Mouse (Mus musculus): ENCODE measurements around the gene Hspbp1. TPM values are rescaled to one million over a fixed set of nuclear protein-coding genes. Genes with fewer than 3 reads are reported as not detected.

Gene Hspbp1
- total RNA-seq, 1 experiment from 2014 or later: 10.5 TPM

DNA sequence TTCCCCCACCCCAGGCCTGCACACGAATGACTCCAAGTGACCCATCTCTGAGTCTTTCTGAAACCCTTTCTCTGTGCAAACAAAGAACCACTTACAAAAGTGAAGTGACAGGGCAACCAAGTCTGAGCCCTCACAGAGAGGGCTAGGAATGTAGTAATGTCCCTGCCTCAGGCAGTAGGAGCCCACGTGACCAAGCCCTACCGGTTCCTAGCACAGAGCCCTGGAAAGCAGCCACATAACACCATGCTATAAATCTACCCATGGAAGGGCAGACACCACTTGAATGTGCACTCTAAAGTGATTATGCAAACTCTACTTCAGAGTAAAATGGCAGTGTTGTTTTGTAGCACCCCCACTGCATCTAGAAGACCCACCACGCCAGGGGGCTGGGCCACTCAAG is 12.9 kb downstream of the Hspbp1 start:
- ATAC-seq (ENCODE audit: extremely low read depth, insufficient number of reproducible peaks, low FRiP score, poor library complexity, severe bottlenecking): no peak

DNA sequence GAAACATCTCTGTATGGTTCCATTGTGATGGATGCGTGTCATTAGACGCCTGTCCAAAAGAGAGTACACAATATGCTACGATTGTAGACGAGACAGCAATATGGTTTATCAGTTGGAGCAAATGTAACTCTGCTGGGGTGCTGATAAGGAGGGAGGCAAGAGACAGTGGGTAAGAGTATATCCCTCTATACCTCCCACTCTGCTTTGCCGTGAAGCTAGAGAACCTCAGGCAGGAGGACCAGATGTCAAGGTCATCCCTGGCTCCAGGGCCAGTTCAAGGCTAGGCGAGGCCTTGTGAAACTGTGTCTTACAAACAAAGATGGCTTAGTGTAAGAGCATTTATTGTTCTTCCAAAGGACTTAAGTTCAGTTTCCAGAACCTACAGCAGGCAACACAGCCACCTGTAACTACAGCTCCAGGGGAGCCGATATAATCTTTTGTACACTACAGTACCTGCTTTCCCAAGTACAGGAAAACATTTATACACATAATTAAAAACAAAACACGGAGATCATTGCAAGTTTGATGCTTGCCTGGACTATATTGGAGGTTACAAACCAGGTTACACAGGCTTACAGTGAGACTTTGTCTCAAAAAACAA is 14.1 kb downstream of the Hspbp1 start:
- no peak for ATAC-seq (ENCODE audit: extremely low read depth, insufficient number of reproducible peaks, low FRiP score, poor library complexity, severe bottlenecking)

DNA sequence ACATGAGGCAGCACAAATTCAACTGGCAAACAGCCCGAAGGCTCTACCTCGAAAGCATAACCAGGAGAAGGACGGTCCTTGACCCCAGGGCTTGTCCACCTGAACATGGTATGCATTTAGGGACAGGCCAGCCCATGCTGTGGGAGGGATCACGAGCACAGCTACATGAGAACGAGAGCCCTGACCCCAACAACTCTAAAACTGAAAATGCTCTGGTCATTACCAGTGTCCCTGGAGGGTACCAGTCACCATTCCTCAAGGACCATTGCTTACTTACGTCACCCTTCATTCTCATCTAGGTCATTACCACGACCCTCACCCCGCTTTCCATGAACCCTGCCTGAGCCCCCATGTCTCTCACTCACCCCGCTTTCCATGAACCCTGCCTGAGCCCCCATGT is 15.7 kb downstream of the Hspbp1 start:
- no peak for ATAC-seq (ENCODE audit: extremely low read depth, insufficient number of reproducible peaks, low FRiP score, poor library complexity, severe bottlenecking)

DNA sequence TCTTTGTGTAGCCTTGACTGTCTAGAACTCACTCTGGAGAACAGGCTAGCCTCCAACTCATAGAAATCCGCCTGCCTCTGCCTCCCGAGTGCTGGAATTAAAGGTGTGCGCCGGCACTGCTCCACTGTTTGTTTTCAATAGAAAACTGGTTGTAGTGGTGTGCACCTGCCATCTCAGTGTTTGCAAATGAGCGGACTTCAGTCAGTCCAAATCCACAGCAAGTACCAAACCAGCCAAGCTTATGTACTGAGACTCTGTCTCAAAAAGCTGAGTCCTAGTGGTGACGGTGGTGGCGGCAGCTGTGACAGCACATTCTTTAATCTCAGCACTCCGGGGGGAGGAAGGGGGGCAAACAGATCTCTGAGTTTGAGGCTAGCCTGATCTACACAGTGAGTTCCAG is 16.4 kb downstream of the Hspbp1 start:
- ATAC-seq (ENCODE audit: extremely low read depth, insufficient number of reproducible peaks, low FRiP score, poor library complexity, severe bottlenecking): no peak

DNA sequence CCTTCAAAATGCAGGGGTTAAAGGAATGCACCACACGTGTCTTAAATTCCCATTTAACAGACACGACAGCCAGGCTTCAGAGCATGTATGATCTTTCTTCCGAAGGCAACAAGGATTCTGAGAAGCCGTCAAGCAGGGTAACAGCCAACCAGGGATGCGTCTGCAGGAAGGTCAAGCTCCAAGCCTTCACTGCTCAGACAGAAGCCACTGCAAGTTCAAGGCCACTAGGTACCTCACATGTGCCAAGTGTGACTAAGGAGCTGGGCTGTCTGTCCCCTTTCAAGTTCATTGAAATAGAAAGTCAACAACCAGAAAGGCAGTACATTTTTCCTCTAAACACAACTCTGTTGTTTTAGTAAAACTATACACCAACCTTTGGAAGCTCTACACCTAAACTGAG is 18.0 kb downstream of the Hspbp1 start:
- no peak for ATAC-seq (ENCODE audit: extremely low read depth, insufficient number of reproducible peaks, low FRiP score, poor library complexity, severe bottlenecking)

DNA sequence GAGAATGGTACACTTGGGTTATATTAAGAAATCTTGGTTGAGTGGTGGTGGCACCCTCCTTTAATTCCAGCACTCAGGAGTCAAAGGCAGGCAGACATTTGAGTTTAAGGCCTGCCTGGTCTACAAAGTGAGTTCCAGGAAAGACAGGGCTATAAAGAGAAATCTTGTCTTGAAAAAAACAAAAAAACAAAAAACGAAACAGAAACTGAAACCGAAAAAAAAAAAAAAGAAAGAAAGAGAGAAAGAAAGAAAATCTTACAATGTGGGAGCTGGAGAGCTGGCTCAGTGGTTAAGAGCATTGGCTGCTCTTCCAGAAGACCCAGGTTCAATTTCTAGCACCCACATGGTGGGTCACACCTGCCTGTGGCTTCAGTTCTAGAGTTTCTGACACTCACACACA is 21.1 kb downstream of the Hspbp1 start:
- no peak for ATAC-seq (ENCODE audit: extremely low read depth, insufficient number of reproducible peaks, low FRiP score, poor library complexity, severe bottlenecking)

DNA sequence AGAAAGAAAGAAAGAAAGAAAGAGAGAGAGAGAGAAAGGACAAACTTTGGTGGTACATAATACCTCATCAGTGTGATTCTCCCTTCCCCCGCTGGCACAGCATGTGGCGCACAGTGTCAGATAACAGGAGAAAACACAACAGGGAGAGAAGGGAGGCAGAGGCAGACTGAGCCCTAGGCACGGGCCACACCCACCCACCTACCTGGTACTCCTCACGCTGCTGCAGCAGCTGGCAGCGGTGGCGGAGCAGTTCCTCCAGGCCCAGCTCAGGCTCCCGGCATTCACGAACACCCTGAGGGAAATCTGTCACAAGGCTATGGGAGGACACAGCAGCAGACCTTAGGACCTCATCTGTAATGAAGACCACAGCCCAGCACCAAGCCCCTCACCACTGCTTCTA is 21.7 kb downstream of the Hspbp1 start:
- ATAC-seq (ENCODE audit: extremely low read depth, insufficient number of reproducible peaks, low FRiP score, poor library complexity, severe bottlenecking): no peak

DNA sequence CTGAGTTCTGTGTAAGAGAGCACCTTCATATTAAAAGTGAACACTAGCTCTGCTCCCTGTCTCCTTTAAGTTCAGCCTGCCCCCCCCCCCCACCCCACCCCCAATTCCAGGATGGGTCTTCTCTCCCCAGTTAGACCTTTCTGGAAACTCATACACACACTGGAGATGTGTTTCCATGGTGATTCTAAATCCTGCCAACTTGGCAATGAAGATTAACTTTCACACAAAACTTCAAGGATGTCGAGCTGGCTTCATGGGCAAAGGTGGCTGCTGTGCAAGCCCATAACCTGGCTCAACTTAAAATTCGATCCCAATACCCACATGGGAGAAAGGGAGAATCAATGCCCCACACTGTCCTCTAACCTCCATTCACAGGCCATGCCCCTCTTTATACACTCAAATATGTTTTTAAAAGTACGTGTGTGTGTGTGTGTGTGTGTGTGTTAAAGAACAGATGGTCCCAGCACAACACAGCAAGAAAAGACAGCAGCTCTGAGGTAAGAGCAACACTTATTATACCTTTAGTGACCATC is 24.9 kb downstream of the Hspbp1 start:
- ATAC-seq (ENCODE audit: extremely low read depth, insufficient number of reproducible peaks, low FRiP score, poor library complexity, severe bottlenecking): no peak

DNA sequence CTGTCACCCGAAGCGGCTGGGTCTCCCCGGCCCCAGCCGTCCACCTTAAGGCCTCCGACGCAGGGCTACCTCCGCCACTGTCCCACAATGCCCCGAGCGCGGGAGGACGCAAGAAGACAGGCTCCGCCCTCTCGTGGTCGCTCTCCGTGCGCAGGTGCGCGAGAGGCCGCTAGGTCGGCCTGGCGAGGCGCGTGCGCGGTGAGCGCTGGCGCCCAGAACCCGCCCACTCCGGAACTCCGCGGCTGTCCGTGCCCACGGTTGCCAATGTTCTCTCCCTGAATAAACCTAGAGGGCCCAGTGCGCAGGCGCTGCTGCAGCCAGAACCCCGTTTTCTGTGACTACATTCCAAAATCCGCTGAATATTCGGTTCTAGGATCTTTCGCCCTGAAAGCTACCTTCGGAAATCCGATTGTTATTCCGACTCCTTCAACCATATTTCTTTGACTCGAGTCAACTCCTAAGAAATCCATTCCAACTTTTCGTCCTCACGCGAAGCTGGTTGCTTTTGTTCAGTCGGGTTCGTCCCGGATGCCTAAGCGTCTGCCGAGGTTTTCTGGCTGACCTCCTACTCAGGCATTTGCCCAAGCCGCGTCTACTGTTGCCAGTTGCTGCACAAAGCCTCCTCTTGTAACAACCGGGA is 25.8 kb downstream of the Hspbp1 start, which contains the start of gene Ppp6r1:
Gene Ppp6r1 (minus strand): TSS at position 108 of the 640 bp plus-strand sequence.
- ATAC-seq (ENCODE audit: extremely low read depth, insufficient number of reproducible peaks, low FRiP score, poor library complexity, severe bottlenecking): peak; percentile 80

DNA sequence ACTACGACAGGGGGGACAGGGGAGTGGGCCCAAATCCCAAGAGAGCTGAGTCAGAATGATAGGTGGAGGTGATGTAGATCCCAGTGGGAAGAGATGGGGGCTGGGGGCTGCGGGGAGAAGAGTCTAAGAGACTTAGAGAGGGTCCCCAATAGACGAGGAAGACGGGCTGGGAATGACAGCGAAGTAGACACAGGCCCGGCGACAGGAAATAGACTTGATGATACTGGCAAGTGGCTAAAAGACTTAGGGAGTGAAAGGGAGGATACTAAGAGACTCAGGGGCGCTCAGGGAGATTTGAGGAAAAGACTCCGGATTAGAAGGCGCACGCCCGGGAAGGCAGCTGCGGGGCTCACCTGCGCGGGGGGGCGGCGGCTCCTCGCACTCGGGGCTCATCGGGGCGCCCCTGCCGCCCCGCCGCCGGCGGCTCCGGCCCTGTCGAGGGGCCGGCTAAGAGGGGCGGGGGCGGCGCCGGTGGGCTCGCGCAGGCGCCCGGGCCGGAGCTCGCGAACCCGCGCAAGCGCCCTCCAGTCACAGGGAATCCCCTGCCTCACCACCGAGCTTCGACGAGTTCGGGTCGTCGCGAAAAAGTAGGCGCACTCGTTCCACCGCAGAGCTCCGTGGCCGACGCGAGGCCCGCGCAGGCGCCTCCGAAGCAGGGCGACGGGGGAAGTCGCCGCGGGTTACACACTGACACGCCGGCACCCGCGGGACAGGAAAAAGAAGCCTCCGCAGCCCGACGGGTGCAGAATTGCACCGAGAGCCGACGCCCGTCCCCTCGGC is 26.6 kb downstream of the Hspbp1 start:
- 0 out of 2 replicates have a peak, but pooled peaks have one; percentile 1 for ATAC-seq (ENCODE audit: extremely low read depth, insufficient number of reproducible peaks, low FRiP score, poor library complexity, severe bottlenecking)

DNA sequence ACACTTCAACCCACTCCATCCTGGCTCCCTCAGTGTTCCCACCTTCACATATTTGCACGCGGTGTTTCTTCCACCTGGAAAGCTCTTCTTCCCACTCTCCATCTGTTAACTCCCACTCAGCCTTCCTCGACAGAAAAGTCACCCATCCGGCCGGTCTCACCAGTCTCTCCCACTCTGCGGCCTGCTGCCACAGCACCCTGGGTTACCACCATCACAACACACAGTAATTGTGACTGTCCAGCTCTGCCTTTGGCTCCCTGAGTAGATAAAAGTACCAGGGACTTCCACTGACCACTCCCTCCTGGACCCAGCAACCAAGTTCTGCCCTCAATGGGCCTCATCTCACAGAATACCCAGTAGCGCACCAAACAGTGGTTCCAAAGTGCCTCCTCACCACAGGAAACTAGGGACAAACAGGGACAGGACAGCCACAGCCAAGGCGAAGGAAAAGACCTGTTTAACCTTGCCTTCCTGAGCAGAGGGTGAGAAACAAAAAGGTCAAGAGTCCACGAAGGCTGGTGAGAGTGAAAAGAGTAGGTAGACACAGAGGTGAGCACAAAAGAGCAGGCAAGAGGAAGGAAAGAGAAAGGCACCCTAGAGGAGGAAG is 27.2 kb downstream of the Hspbp1 start:
- ATAC-seq (ENCODE audit: extremely low read depth, insufficient number of reproducible peaks, low FRiP score, poor library complexity, severe bottlenecking): no peak

DNA sequence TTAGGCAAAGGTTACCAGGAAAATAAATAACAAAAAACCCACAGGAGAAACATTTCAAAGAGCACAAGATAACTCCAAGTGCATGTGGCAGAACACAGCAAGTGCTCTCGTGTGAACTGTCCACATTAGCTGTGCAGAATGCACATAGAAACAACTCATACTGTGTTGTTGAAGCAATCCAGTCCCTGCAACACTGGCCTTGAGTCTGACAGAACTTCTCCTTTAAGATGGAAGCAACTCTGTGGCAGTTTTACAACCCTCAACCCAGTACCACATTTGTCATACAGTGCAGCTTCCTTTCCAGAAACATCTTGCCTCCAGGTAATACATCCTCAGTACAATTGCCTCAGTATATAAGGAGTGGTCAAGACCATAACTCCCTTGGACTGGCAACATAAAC is 28.1 kb downstream of the Hspbp1 start:
- ATAC-seq (ENCODE audit: extremely low read depth, insufficient number of reproducible peaks, low FRiP score, poor library complexity, severe bottlenecking): no peak

DNA sequence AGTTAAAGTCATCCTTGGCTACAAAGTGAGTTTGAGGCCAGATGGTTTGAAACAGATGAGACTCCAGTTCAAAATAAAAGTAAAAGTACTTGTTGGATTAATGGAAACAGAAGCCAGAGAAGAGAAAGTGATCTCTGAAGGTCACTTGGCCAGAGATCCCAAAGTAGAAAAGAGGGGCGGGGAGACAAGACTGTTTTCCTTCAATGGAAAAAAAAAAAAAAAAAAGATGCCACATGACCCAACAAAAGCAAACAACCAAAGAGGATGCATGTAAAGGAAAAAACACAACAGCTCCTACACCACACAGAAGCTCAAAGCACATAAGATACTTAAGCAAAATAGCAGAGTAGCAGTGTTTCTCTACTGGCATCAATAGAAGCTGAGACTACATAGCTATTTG is 29.0 kb downstream of the Hspbp1 start:
- no peak for ATAC-seq (ENCODE audit: extremely low read depth, insufficient number of reproducible peaks, low FRiP score, poor library complexity, severe bottlenecking)

DNA sequence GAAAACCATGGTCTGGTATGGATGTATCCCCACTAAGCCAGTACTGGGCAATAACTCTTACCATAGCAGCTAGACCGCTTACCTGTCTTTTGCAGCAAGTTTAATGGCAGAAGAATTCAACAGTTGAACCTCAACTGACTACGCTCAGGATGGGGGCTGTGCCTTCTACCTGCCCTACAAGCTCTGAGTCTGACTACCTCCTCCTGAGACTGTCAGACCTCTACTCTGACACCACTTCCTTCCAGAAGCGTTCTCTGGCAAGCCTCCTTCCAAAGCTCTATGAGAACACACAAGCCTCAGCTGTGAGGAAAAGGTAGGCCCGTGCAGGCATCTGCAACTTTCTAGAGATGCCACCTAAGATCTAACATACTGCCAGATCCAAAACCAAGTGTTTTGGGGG is 29.5 kb downstream of the Hspbp1 start:
- no peak for ATAC-seq (ENCODE audit: extremely low read depth, insufficient number of reproducible peaks, low FRiP score, poor library complexity, severe bottlenecking)

DNA sequence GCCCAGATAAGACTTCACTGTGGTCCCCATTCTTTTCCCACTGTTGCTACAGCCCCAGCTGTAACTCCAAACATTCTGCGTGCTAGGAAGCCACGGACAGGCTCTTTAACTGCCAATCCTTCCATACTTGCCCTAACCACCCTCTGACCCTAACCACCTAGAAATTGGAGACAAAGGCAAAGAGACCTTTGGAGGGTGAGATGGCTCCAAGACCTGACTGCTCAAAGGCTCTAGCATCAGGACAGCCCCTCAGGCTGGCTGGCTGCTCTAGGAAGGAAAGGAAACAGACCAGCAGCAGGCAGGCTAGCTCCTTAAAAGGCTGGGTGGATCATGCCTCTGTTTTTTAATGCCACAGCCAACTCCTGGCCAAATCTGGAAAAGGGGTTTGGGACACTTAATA is 30.6 kb downstream of the Hspbp1 start:
- no peak for ATAC-seq (ENCODE audit: extremely low read depth, insufficient number of reproducible peaks, low FRiP score, poor library complexity, severe bottlenecking)

DNA sequence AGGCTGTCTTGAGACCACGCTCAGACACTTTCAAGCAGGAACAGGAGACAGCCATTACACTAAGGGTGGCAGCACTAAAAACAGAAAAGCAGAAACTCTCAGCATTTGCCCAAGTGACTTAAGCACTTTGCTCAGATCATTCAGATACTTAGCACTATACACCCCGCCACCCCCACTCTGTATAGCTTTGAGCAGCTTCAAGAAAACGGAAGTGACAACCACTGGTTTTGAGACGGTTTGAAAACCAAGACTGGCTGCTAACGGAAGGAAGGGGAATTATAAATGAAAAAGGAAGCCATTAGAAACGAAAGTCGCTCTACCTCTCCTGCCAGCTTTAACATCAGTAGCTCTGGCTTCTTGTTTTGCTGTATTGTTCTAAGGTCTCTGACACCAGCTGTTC is 31.1 kb downstream of the Hspbp1 start:
- peak; percentile 78 for ATAC-seq (ENCODE audit: extremely low read depth, insufficient number of reproducible peaks, low FRiP score, poor library complexity, severe bottlenecking)

DNA sequence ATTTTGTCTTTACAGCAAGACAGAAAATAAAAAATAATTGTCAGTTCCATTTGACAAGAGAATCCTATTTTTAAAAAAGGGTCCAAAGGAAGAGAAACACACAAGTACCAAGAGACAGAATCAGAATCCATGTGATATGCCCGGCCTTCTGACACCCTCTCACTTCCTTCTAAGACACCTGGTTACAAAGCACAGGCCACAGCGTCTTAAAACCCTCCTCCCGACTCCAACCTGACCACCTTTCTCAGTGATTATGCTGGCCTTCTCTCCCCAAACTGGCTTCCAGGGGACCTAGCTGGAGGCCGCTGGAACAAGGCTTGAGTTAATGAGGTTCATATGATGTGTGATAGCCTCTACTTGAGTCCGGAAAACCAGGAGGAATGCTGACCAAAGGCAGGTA is 31.5 kb downstream of the Hspbp1 start:
- 0 out of 2 replicates have a peak, but pooled peaks have one; percentile 7 for ATAC-seq (ENCODE audit: extremely low read depth, insufficient number of reproducible peaks, low FRiP score, poor library complexity, severe bottlenecking)

DNA sequence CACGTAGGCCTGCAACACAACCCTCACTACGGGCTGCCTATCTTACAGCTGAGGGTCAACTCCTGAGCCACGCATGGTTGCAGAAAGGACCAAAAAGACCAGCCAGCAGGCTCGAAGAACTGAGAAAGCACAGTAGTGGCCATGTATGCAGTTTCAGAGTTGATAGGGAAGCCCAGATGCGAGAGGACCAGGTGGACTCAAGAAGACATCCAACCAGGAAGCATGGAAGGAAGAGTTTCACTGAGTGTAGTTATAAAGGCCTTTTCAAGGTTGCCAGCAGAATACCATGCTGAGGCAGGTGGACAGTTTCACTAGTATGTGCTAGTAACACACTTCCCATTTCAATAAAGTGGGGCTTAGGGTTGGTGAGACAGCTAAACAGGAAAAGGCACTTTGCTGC is 32.1 kb downstream of the Hspbp1 start:
- no peak for ATAC-seq (ENCODE audit: extremely low read depth, insufficient number of reproducible peaks, low FRiP score, poor library complexity, severe bottlenecking)

DNA sequence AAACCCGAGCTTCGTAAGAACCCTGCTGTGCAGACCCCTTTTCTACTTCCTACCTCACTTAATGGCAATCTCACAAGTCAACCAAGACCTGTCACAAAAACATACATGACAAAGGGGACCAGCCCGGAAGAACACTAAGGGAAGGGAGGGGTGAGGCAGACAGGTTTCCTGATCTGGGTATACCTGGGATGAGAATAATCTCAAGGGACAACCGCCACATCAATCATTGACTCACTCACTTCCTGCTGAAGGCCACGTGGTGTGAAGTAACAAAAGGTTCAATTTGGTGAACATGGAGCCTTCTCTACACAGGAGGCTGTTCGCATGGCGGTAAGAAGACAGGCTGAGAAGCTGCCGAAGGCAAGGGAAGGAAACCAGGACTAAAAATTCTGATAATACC is 33.3 kb downstream of the Hspbp1 start:
- peak; percentile 18; the same call in 1 of the 2 replicates for ATAC-seq (ENCODE audit: extremely low read depth, insufficient number of reproducible peaks, low FRiP score, poor library complexity, severe bottlenecking)
